Mouse (Mus musculus) limb, embryonic 13.5 days (tissue): ENCODE results near the gene Ccdc32. TPM values are rescaled to one million over a fixed set of nuclear protein-coding genes. Genes with fewer than 3 reads are reported as not detected.

Experiments
- ATAC-seq: fragments of 200-750 bp; cut with Nextera tagmentation; 2 replicates; pipeline ENCODE4 v1.8.0; 2017; ENCODE audit warnings: low read depth, moderate number of reproducible peaks, moderate TSS enrichment; ENCODE audit not compliant: low FRiP score
- H3K27ac ChIP-seq: fragments of 300-500 bp; sonication (generic); 2 replicates; pipeline ENCODE4 v1.5.1; 2015; ENCODE audit warnings: inconsistent platforms, mild to moderate bottlenecking, moderate library complexity
- H3K27me3 ChIP-seq: fragments of 300-500 bp; sonication (generic); 2 replicates; pipeline ENCODE4 v1.6.1; 2015; ENCODE audit warnings: mild to moderate bottlenecking, inconsistent platforms
- H3K36me3 ChIP-seq: fragments of 300-500 bp; sonication (generic); 2 replicates; pipeline ENCODE4 v1.6.1; 2015; ENCODE audit warnings: inconsistent platforms, mild to moderate bottlenecking, moderate library complexity
- H3K4me1 ChIP-seq: fragments of 300-500 bp; sonication (generic); 2 replicates; pipeline ENCODE4 v1.6.1; 2015; ENCODE audit warnings: inconsistent platforms
- H3K4me2 ChIP-seq: fragments of 300-500 bp; sonication (generic); replicated peaks from 2 replicates; pipeline ENCODE4 v1.6.1; 2015; ENCODE audit warnings: inconsistent platforms, mild to moderate bottlenecking, moderate library complexity
- H3K4me3 ChIP-seq: fragments of 300-500 bp; sonication (generic); 2 replicates; pipeline ENCODE4 v1.5.1; 2015; ENCODE audit warnings: moderate library complexity, mild to moderate bottlenecking, inconsistent platforms
- H3K9ac ChIP-seq: fragments of 300-500 bp; sonication (generic); 2 replicates; pipeline ENCODE4 v1.6.1; 2015; ENCODE audit warnings: mild to moderate bottlenecking, inconsistent platforms
- H3K9me3 ChIP-seq: fragments of 300-500 bp; sonication (generic); 2 replicates; pipeline ENCODE4 v1.6.1; 2016; ENCODE audit warnings: inconsistent platforms
- WGBS: fragments of 180-500 bp; shearing (Covaris S2); methylation state at CpG from one replicate; pipeline ENCODE4 v1.1.7; 2015; 5-methylcytosine and 5-hydroxymethylcytosine counted together
- polyA plus RNA-seq: library from polyadenylated mRNA; unstranded; fragments of >200 nt; fragmentation: Nextera tagmentation; extraction: Ambion mirVana; gene quantifications from 2 replicates; pipeline ENCODE4 v1.2.1, GENCODE M21; 2015

Gene Ccdc32
- polyA plus RNA-seq, 1 experiment from 2014 or later: 22.8 TPM

DNA sequence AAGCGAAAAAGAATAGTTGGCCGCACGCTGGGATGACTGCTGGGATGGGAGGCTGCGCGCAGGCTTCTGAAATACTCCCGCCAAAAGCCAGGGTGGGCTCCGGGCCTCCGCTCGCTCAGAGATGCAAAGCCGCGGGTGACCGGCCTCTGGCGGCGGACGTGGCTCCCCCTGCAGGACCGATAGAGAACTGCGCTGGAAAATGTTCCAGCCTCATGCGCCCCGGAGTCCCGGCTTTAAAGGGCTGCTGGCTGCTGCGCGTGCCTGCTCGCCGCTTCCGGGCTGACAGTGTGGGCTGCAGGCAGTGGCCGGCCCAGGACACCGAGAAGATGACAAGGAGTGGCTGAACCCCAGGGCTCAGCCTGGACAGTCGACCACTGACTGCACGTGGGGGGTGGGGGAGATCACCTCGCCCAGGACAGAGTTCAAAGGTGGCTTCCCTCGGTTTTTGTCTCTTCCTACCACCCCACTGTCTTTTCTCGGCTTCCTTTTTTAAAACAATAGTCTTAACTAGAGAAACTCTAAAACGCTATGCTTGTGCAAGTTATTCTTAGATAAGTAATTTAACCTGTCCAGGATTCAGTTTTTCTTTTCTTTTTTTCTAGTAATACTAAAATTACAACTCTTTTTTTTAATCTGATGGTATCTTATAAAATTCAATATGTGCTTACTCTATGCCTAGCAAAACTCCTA, 56.4 kb downstream of the Ccdc32 start:
- H3K9me3 ChIP-seq: no peaks in the 10 kb centered on the region
- no peak overlapping the region for H3K27ac ChIP-seq
- no peaks in the 10 kb centered on the region for H3K36me3 ChIP-seq
- H3K4me2 ChIP-seq: peak overlapping the region; percentile 68
- H3K27me3 ChIP-seq: peaks cover 56% of the 10 kb centered on the region
- H3K4me1 ChIP-seq: peaks cover 15% of the 10 kb centered on the region
- peak; percentile 49; the same call in 1 of the 2 replicates for ATAC-seq
- WGBS: 2% methylated on average over 33 of the region's 33 CpGs
- H3K9ac ChIP-seq: peak overlapping the region; percentile 55; the same call in 1 of the 2 replicates
- peak overlapping the region; percentile 42 for H3K4me3 ChIP-seq

- H3K36me3 ChIP-seq: no peaks in the 10 kb centered on the region
- peaks cover 15% of the 10 kb centered on the region for H3K4me1 ChIP-seq
- no peak overlapping the region for H3K4me3 ChIP-seq
- H3K4me2 ChIP-seq: no peak overlapping the region; the same call in 1 of the 2 replicates
- H3K27me3 ChIP-seq: peaks cover 48% of the 10 kb centered on the region
- H3K9ac ChIP-seq: no peak overlapping the region
- ATAC-seq: no peak
- no peaks in the 10 kb centered on the region for H3K9me3 ChIP-seq
- WGBS: 79% methylated on average over 5 of the region's 5 CpGs
- H3K27ac ChIP-seq: no peak overlapping the region
Measured at GRCm38 (mm10) chr2:118972048-118972447, 57.1 kb downstream of the Ccdc32 start.

- Histone ChIP-seq H3K9me3 (no peaks in the 10 kb centered on the region), H3K4me3 (no peak overlapping the region), H3K4me2 (no peak overlapping the region), H3K27me3 (peaks cover 27% of the 10 kb centered on the region), H3K36me3 (no peaks in the 10 kb centered on the region), H3K27ac (no peak overlapping the region), H3K9ac (no peak overlapping the region), H3K4me1 (0 out of 2 replicates have a peak, but pooled peaks cover 3% of the 10 kb centered on the region)
- ATAC-seq: no peak
- 81% methylated on average over 11 of the region's 11 CpGs for WGBS
Measured at GRCm38 (mm10) chr2:118969585-118970147, 59.5 kb downstream of the Ccdc32 start.

Other genes with a start within 250 kb of the Ccdc32 start
- 0.13 and 0.22 TPM in 2 replicates for gene Disp2, start 249.7 kb downstream of the Ccdc32 start, polyA plus RNA-seq
- 106 and 107 TPM in 2 replicates for gene Knstrn, start 215.4 kb downstream of the Ccdc32 start, polyA plus RNA-seq
- 82.6 and 95.3 TPM in 2 replicates for gene Ivd, start 167.4 kb downstream of the Ccdc32 start, polyA plus RNA-seq
- 3.7 and 3.8 TPM in 2 replicates for gene Bahd1, start 129.0 kb downstream of the Ccdc32 start, polyA plus RNA-seq
- gene Chst14, start 102.9 kb downstream of the Ccdc32 start, polyA plus RNA-seq: 51.2 and 51.9 TPM in 2 replicates
- 4.5 and 4.8 TPM in 2 replicates for gene Rpusd2, start 5.4 kb upstream of the Ccdc32 start, polyA plus RNA-seq
- gene Knl1, start 17.7 kb upstream of the Ccdc32 start, polyA plus RNA-seq: 54.7 and 56.3 TPM in 2 replicates
- 47.1 and 47.9 TPM in 2 replicates for gene Rad51, start 83.4 kb upstream of the Ccdc32 start, polyA plus RNA-seq
- 41.4 and 44.4 TPM in 2 replicates for gene Rmdn3, start 127.6 kb upstream of the Ccdc32 start, polyA plus RNA-seq
- 5.8 and 6.5 TPM in 2 replicates for gene Gchfr, start 138.4 kb upstream of the Ccdc32 start, polyA plus RNA-seq
- 0.47 and 0.75 TPM in 2 replicates for gene Gm14137, start 145.1 kb upstream of the Ccdc32 start, polyA plus RNA-seq
- 58.3 and 61.1 TPM in 2 replicates for gene Zfyve19, start 179.2 kb upstream of the Ccdc32 start, polyA plus RNA-seq
- gene Dnajc17, start 179.4 kb upstream of the Ccdc32 start, polyA plus RNA-seq: 23.1 and 25.4 TPM in 2 replicates
- gene Ppp1r14d, start 200.5 kb upstream of the Ccdc32 start, polyA plus RNA-seq: not detected in 2 replicates
- gene Spint1, start 208.0 kb upstream of the Ccdc32 start, polyA plus RNA-seq: 8.0 and 9.4 TPM in 2 replicates
- gene Rhov, start 241.9 kb upstream of the Ccdc32 start, polyA plus RNA-seq: 11.1 and 11.5 TPM in 2 replicates